ENCODE assay signal across 9 mouse cellular contexts in the genomic region with DNA sequence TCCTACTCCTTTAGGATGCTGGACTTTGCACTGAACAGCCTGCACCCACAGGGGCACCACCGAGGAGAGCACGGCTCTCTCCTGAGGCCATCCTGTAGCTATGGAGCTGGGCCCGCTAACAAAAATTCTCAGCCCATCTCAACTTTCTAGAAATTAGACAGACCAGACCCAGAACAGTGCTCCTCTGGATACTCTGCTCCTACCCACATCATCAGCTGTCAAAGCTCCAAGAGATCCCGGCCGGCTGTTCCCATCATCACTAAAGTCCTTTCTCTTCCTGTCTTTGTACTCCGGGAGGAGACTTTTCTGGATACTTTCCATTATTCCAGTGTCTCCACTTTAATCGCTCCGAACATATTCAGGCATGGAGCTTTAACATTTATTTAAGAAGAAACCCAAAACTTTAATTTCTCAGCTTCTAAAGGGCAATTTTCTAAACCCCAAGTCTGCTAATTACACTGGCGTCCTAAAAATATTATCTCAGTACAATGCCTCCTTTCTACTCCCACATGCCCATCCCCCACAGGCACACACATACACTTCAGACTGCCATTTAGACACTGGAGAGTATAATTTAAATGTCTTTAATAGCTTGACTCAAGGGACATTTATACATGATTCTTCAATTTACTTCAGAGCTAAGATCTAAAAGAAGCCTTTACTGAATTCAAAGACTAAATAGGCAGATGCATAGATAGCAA. TPM values are rescaled to one million over a fixed set of nuclear protein-coding genes. Genes with fewer than 3 reads are reported as not detected.
DNase-seq lines count a peak whose midpoint lies in the region; ATAC-seq and TF ChIP-seq lines count a peak whose summit lies in the region.
"Had no signal": no experiment of that assay in that cellular context is flagged by ENCODE, and none has a peak within 500 bp of the region (broad histone marks: within the 10 kb centered on the region; RNA-seq: fewer than 3 reads in every experiment).

No protein-coding gene starts in this region.

- H3K4me1 ChIP-seq in embryonic facial prominence, embryonic 12.5 days, result peaks cover 49% of the 10 kb centered on the region
- H3K4me1 ChIP-seq in limb, embryonic 14.5 days (ENCODE audit: control insufficient read depth, insufficient read depth, low read length), result peaks cover 14% of the 10 kb centered on the region
- H3K4me1 ChIP-seq in cerebellum, adult 2 months (ENCODE audit: control insufficient read depth, insufficient read depth, low read length), result 0 out of 2 replicates have a peak, but pooled peaks cover 6% of the 10 kb centered on the region

- H3K27ac ChIP-seq in left cerebral cortex, adult 2 months, result peak overlapping the region; percentile 84
- peak overlapping the region; percentile 81 for H3K27ac ChIP-seq in embryonic facial prominence, embryonic 12.5 days
- H3K27ac ChIP-seq in limb, embryonic 14.5 days (replicated peaks; ENCODE audit: low read depth, low read length), result peak overlapping the region; percentile 40; the same call in 1 of the 2 replicates
- H3K27ac ChIP-seq in cerebellum, adult 2 months (ENCODE audit: insufficient read depth, low read length), result no peak overlapping the region

- DNase-seq in left cerebral cortex, adult 2 months (ENCODE audit: extremely low spot score in 1 of 2, low spot score in 2 of 2), result no peak
- DNase-seq in left cerebral cortex, postnatal 10 days (ENCODE audit: extremely low spot score in 1 of 2, low spot score in 2 of 2), result no peak
- peak; percentile 68 to 73 for DNase-seq in heart, postnatal 10 days
- no peak for DNase-seq in limb, embryonic 14.5 days (ENCODE audit: low spot score)
- DNase-seq in cerebellum, adult 2 months, result no peak
- no peak for DNase-seq in layer of hippocampus, adult 9-10 months (ENCODE audit: low spot score)
- DNase-seq in c-Kit-positive CD71-positive TER-119-positive erythroid progenitor cells, embryonic 14.5 days (ENCODE audit: low spot score), result no peak

- no peaks in the 10 kb centered on the region for H3K27me3 ChIP-seq in embryonic facial prominence, embryonic 12.5 days
- no peaks in the 10 kb centered on the region for H3K27me3 ChIP-seq in limb, embryonic 14.5 days (ENCODE audit: control insufficient read depth, insufficient read depth, low read length)
- H3K27me3 ChIP-seq in cerebellum, adult 2 months (ENCODE audit: control insufficient read depth, insufficient read depth, low read length), result no peaks in the 10 kb centered on the region
- H3K27me3 ChIP-seq: megakaryocyte, embryonic 14.5 days had no signal

- no peak for TF ChIP-seq CTCF in left cerebral cortex, adult 2 months (IDR thresholded peaks at IDR 0.05)
- no peak for TF ChIP-seq CTCF in cerebellum, adult 2 months (IDR thresholded peaks at IDR 0.05; ENCODE audit: borderline replicate concordance, insufficient read depth, low read depth, low read length)

- intact Hi-C loops in left cerebral cortex, adult 2 months (cut with DNase I), result no loop called here
- intact Hi-C loops in left cerebral cortex, postnatal 10 days (cut with DNase I), result no loop called here
- intact Hi-C loops in heart, postnatal 10 days (cut with DNase I), result loop anchor here (2.0 kb wide), 1 partner anchor 20 kb away; a partner anchor contains a TSS

- no peak overlapping the region for H3K4me3 ChIP-seq in left cerebral cortex, adult 2 months
- no peak overlapping the region for H3K4me3 ChIP-seq in embryonic facial prominence, embryonic 12.5 days
- no peak overlapping the region for H3K4me3 ChIP-seq in limb, embryonic 14.5 days (replicated peaks; ENCODE audit: low read length)
- no peak overlapping the region for H3K4me3 ChIP-seq in cerebellum, adult 2 months (replicated peaks; ENCODE audit: insufficient read depth, low read depth, low read length)
- H3K4me3 ChIP-seq: megakaryocyte, embryonic 14.5 days had no signal

- H3K9me3 ChIP-seq in embryonic facial prominence, embryonic 12.5 days, result no peaks in the 10 kb centered on the region
- H3K9me3 ChIP-seq in limb, embryonic 14.5 days (ENCODE audit: control insufficient read depth, low read length), result no peaks in the 10 kb centered on the region
- H3K9me3 ChIP-seq: megakaryocyte, embryonic 14.5 days had no signal

- ATAC-seq in embryonic facial prominence, embryonic 12.5 days (ENCODE audit: insufficient number of reproducible peaks, insufficient read depth, low FRiP score, low TSS enrichment), result no peak
- peak; percentile 16; the same call in 1 of the 2 replicates for ATAC-seq in limb, embryonic 14.5 days (ENCODE audit: low FRiP score, low read depth)

- no peaks in the 10 kb centered on the region for H3K36me3 ChIP-seq in embryonic facial prominence, embryonic 12.5 days
- H3K36me3 ChIP-seq in limb, embryonic 14.5 days (ENCODE audit: control insufficient read depth, insufficient read depth, low read length), result 0 out of 2 replicates have a peak, but pooled peaks cover 4% of the 10 kb centered on the region

- no peak overlapping the region for H3K4me2 ChIP-seq in embryonic facial prominence, embryonic 12.5 days (replicated peaks)
- H3K4me2 ChIP-seq in limb, embryonic 14.5 days (replicated peaks; ENCODE audit: low read depth, low read length, severe bottlenecking), result no peak overlapping the region

- no peak for TF ChIP-seq POLR2A in limb, embryonic 14.5 days (IDR thresholded peaks at IDR 0.05; ENCODE audit: borderline replicate concordance, extremely low read depth, insufficient read depth, insufficient read length)
- no peak for TF ChIP-seq POLR2A in cerebellum, adult 2 months (IDR thresholded peaks at IDR 0.05; ENCODE audit: borderline replicate concordance, insufficient read depth, low read length)

- H3K9ac ChIP-seq in embryonic facial prominence, embryonic 12.5 days, result no peak overlapping the region
- no peak overlapping the region for H3K9ac ChIP-seq in limb, embryonic 14.5 days (ENCODE audit: low read depth, low read length, severe bottlenecking)

- 32% methylated on average over 9 of the region's 9 CpGs for WGBS in embryonic facial prominence, embryonic 12.5 days
- 69% methylated on average over 9 of the region's 9 CpGs for WGBS in limb, embryonic 14.5 days
- 55% methylated on average over 9 of the region's 9 CpGs for WGBS in cerebellum, adult 2 months

RNA-seq across cellular contexts. Expression of a gene that starts 2.6 kb away (rescaled TPM):
- total RNA-seq in left cerebral cortex, adult 2 months (2021), result 1 to 10 TPM; 1.5 TPM
- total RNA-seq in left cerebral cortex, postnatal 10 days (2021), result 1 to 10 TPM; 4.0 to 4.3 TPM
- polyA plus RNA-seq in embryonic facial prominence, embryonic 12.5 days (2016; fragmentation: Nextera tagmentation; extraction: Ambion mirVana), result 3.0 and 4.4 TPM in 2 replicates
- 1 to 10 TPM; 2.1 to 2.2 TPM for total RNA-seq in heart, postnatal 10 days (2021)
- 0.05 TPM in 1 of 2 replicates, not detected in the other for polyA plus RNA-seq in limb, embryonic 14.5 days (2012; rRNA removed)
- 1.5 and 3.4 TPM in 2 replicates for polyA plus RNA-seq in limb, embryonic 14.5 days (2014; fragmentation: Nextera tagmentation; extraction: Ambion mirVana)
- polyA plus RNA-seq in cerebellum, adult 2 months (2012; rRNA removed), result 0.11 and 0.13 TPM in 2 replicates

RNA-seq across cellular contexts. Expression of a gene that starts 21.0 kb away (rescaled TPM):
- total RNA-seq in left cerebral cortex, adult 2 months (2021), result 100 to 1,000 TPM; 286 to 295 TPM
- 100 to 1,000 TPM; 155 to 165 TPM for total RNA-seq in left cerebral cortex, postnatal 10 days (2021)
- polyA plus RNA-seq in embryonic facial prominence, embryonic 12.5 days (2016; fragmentation: Nextera tagmentation; extraction: Ambion mirVana), result 77.0 and 79.1 TPM in 2 replicates
- 10 to 100 TPM; 59.6 to 65.1 TPM for total RNA-seq in heart, postnatal 10 days (2021)
- polyA plus RNA-seq in limb, embryonic 14.5 days (2012; rRNA removed), result 51.3 and 58.6 TPM in 2 replicates
- polyA plus RNA-seq in limb, embryonic 14.5 days (2014; fragmentation: Nextera tagmentation; extraction: Ambion mirVana), result 81.3 and 82.2 TPM in 2 replicates
- 109 and 119 TPM in 2 replicates for polyA plus RNA-seq in cerebellum, adult 2 months (2012; rRNA removed)

RNA-seq across cellular contexts. Expression of a gene that starts 49.0 kb away (rescaled TPM):
- 10 to 100 TPM; 12.9 to 20.2 TPM for total RNA-seq in left cerebral cortex, adult 2 months (2021)
- total RNA-seq in left cerebral cortex, postnatal 10 days (2021), result 10 to 100 TPM; 18.0 to 19.4 TPM
- 213 and 231 TPM in 2 replicates for polyA plus RNA-seq in embryonic facial prominence, embryonic 12.5 days (2016; fragmentation: Nextera tagmentation; extraction: Ambion mirVana)
- 10 to 100 TPM; 26.6 to 28.9 TPM for total RNA-seq in heart, postnatal 10 days (2021)
- 92.7 and 124 TPM in 2 replicates for polyA plus RNA-seq in limb, embryonic 14.5 days (2012; rRNA removed)
- polyA plus RNA-seq in limb, embryonic 14.5 days (2014; fragmentation: Nextera tagmentation; extraction: Ambion mirVana), result 199 TPM in 2 replicates
- 40.8 and 44.6 TPM in 2 replicates for polyA plus RNA-seq in cerebellum, adult 2 months (2012; rRNA removed)

RNA-seq across cellular contexts. Expression of a gene that starts 53.3 kb away (rescaled TPM):
- 10 to 100 TPM; 20.5 to 21.6 TPM for total RNA-seq in left cerebral cortex, adult 2 months (2021)
- 10 to 100 TPM; 19.3 to 19.9 TPM for total RNA-seq in left cerebral cortex, postnatal 10 days (2021)
- polyA plus RNA-seq in embryonic facial prominence, embryonic 12.5 days (2016; fragmentation: Nextera tagmentation; extraction: Ambion mirVana), result 28.9 and 29.5 TPM in 2 replicates
- 10 to 100 TPM; 19.9 to 24.2 TPM for total RNA-seq in heart, postnatal 10 days (2021)
- polyA plus RNA-seq in limb, embryonic 14.5 days (2012; rRNA removed), result 10.5 and 16.8 TPM in 2 replicates
- 19.1 and 22.6 TPM in 2 replicates for polyA plus RNA-seq in limb, embryonic 14.5 days (2014; fragmentation: Nextera tagmentation; extraction: Ambion mirVana)
- polyA plus RNA-seq in cerebellum, adult 2 months (2012; rRNA removed), result 32.3 and 33.6 TPM in 2 replicates

RNA-seq across cellular contexts. Expression of a gene that starts 59.2 kb away (rescaled TPM):
- total RNA-seq in left cerebral cortex, adult 2 months (2021), result 100 to 1,000 TPM; 517 to 522 TPM
- 100 to 1,000 TPM; 554 to 592 TPM for total RNA-seq in left cerebral cortex, postnatal 10 days (2021)
- 1,066 and 1,135 TPM in 2 replicates for polyA plus RNA-seq in embryonic facial prominence, embryonic 12.5 days (2016; fragmentation: Nextera tagmentation; extraction: Ambion mirVana)
- total RNA-seq in heart, postnatal 10 days (2021), result 100 to 1,000 TPM; 625 to 646 TPM
- 1,022 and 1,322 TPM in 2 replicates for polyA plus RNA-seq in limb, embryonic 14.5 days (2012; rRNA removed)
- 1,375 and 1,385 TPM in 2 replicates for polyA plus RNA-seq in limb, embryonic 14.5 days (2014; fragmentation: Nextera tagmentation; extraction: Ambion mirVana)
- 448 and 489 TPM in 2 replicates for polyA plus RNA-seq in cerebellum, adult 2 months (2012; rRNA removed)

Comparison
In these comparisons a context has a peak if more than half of its experiments do, and no peak if none do; other contexts are left out.
1. DNase-seq: peak in heart, postnatal 10 days (2 of 2); none in left cerebral cortex, adult 2 months (0 of 2), left cerebral cortex, postnatal 10 days (0 of 2), limb, embryonic 14.5 days (single experiment), cerebellum, adult 2 months (0 of 2), layer of hippocampus, adult 9-10 months (single experiment) and c-Kit-positive CD71-positive TER-119-positive erythroid progenitor cells, embryonic 14.5 days (single experiment).